Mouse (Mus musculus): ENCODE data around the gene Tm9sf3. TPM values are rescaled to one million over a fixed set of nuclear protein-coding genes. Genes with fewer than 3 reads are reported as not detected.

Tm9sf3 gene
- total and polyA plus RNA-seq, 3 experiments, result 34.3 to 114 (median 103) TPM

DNA sequence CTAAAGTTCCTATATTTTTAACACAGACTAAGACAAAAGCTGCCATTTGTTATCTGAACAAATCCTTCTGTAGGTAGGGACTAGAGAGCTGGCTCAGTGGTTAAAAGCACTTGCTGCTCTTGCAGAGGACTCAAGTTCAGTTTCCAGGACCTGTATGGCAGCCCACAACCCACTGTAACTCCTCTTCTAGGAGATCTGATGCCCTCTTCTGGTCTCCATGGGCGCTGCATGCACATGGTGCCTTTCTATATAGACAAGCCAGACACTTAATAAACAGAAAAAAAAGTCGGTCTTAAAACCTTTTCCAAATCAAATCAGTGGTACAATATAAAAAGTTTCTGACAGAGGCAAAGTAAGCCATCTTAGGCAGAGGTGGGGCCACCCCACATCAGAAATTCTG lies 5.1 kb downstream of the Tm9sf3 start:
- TF ChIP-seq ZNF384 (IDR thresholded peaks at IDR 0.05; ENCODE audit: low read depth, low read length) (peak; percentile 49), MXI1 (IDR thresholded peaks at IDR 0.05; ENCODE audit: low read depth, low read length) (peak; percentile 43; the same call in 1 of the 2 replicates), MAZ (IDR thresholded peaks at IDR 0.05; ENCODE audit: low read depth, low read length) (no peak), MYC (IDR thresholded peaks at IDR 0.05; ENCODE audit: low read depth, low read length) (peak; percentile 71; the same call in 1 of the 2 replicates), CTCF (IDR thresholded peaks at IDR 0.05 in 2 of 3, conservative IDR thresholded peaks at IDR 0.05 in 1 of 3; ENCODE audit: control insufficient read depth in 1 of 3, insufficient read depth in 1 of 3, low read depth in 2 of 3, low read length in 3 of 3, poor library complexity in 1 of 3, severe bottlenecking in 1 of 3) (peak; percentile 44 to 49 (median 47))
- peak; percentile 76 for DNase-seq (ENCODE audit: low read depth, low spot score)
- Histone ChIP-seq H3K27ac (ENCODE audit: control insufficient read depth, low read depth, low read length) (no peak overlapping the region), H3K36me3 (ENCODE audit: control insufficient read depth in 1 of 2, insufficient read depth in 2 of 2, low read length in 2 of 2) (peaks cover 31 to 35% of the 10 kb centered on the region in 2 experiments), H3K27me3 (ENCODE audit: control insufficient read depth in 1 of 2, insufficient read depth in 2 of 2, low read length in 2 of 2) (no peaks in the 10 kb centered on the region), H3K9me3 (replicated peaks; ENCODE audit: insufficient read depth, low read length) (no peaks in the 10 kb centered on the region), H3K79me2 (ENCODE audit: control insufficient read depth, insufficient read depth, low read length, poor library complexity) (peaks cover 60% of the 10 kb centered on the region), H3K9ac (ENCODE audit: control insufficient read depth, low read depth, low read length, poor library complexity, severe bottlenecking) (no peak overlapping the region), H3K4me3 (ENCODE audit: control insufficient read depth in 1 of 2, insufficient read depth in 1 of 2, low read depth in 2 of 2, low read length in 2 of 2) (no peak overlapping the region), H3K4me1 (ENCODE audit: control insufficient read depth in 1 of 2, insufficient read depth in 2 of 2, low read length in 2 of 2) (peaks cover 6 to 16% of the 10 kb centered on the region in 2 experiments)

DNA sequence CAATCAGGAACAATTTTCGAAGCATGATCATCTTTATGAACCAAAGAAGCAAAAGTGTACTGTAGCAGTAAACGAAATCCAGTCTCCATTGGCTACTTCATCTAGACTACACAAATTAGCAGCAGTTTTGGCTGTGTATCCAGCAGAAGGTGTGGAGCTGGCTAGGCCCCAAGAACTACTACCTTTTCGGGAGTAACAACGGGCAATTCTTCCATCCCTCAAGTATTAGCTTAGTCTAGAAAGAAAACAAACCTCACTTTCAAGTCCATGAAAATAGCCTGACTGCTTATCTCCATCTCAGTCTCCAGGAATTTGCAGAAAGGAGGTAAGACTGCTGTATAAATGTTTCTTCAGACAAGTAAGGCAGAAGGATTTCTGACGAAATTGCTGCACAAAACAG lies 9.2 kb downstream of the Tm9sf3 start:
- DNase-seq (ENCODE audit: low read depth, low spot score), result no peak
- TF ChIP-seq SMC3 (IDR thresholded peaks at IDR 0.05; ENCODE audit: low read depth, low read length), result no peak
- TF ChIP-seq MAFK (IDR thresholded peaks at IDR 0.05; ENCODE audit: borderline replicate concordance, low read depth, low read length), result no peak
- TF ChIP-seq CHD2 (IDR thresholded peaks at IDR 0.05; ENCODE audit: low read length), result no peak
- no peak for TF ChIP-seq TCF12 (IDR thresholded peaks at IDR 0.05; ENCODE audit: low read depth, low read length)
- TF ChIP-seq E2F4 (IDR thresholded peaks at IDR 0.05; ENCODE audit: borderline replicate concordance, low read depth, low read length), result no peak
- no peak for TF ChIP-seq RAD21 (IDR thresholded peaks at IDR 0.05; ENCODE audit: low read depth, low read length)
- TF ChIP-seq MYC (IDR thresholded peaks at IDR 0.05; ENCODE audit: low read depth, low read length), result no peak
- no peak for TF ChIP-seq TAL1 (IDR thresholded peaks at IDR 0.05; ENCODE audit: low read length)
- TF ChIP-seq GATA1 (IDR thresholded peaks at IDR 0.05; ENCODE audit: low read depth, low read length), result no peak
- no peak for TF ChIP-seq NRF1 (IDR thresholded peaks at IDR 0.05; ENCODE audit: insufficient read depth, low read depth, low read length, poor library complexity, severe bottlenecking)
- TF ChIP-seq ETS1 (IDR thresholded peaks at IDR 0.05; ENCODE audit: low read depth, low read length), result no peak
- TF ChIP-seq USF2 (IDR thresholded peaks at IDR 0.05; ENCODE audit: borderline replicate concordance in 1 of 2, insufficient read depth in 1 of 2, low read depth in 1 of 2, low read length in 2 of 2), result no peak
- no peak for TF ChIP-seq EP300 (IDR thresholded peaks at IDR 0.05; ENCODE audit: low read depth in 1 of 2, low read length in 2 of 2)
- peaks cover 11 to 33% of the 10 kb centered on the region in 2 experiments for H3K36me3 ChIP-seq (ENCODE audit: control insufficient read depth in 1 of 2, insufficient read depth in 2 of 2, low read length in 2 of 2)
- H3K27ac ChIP-seq (ENCODE audit: control insufficient read depth, low read depth, low read length), result no peak overlapping the region
- no peak overlapping the region for H3K9ac ChIP-seq (ENCODE audit: control insufficient read depth, low read depth, low read length, poor library complexity, severe bottlenecking)
- peaks cover 32% of the 10 kb centered on the region for H3K79me2 ChIP-seq (ENCODE audit: control insufficient read depth, insufficient read depth, low read length, poor library complexity)
- peaks cover 0 to 4% of the 10 kb centered on the region in 2 experiments; a peak in 1 of 4 replicates for H3K4me1 ChIP-seq (ENCODE audit: control insufficient read depth in 1 of 2, insufficient read depth in 2 of 2, low read length in 2 of 2)
- no peaks in the 10 kb centered on the region for H3K9me3 ChIP-seq (replicated peaks; ENCODE audit: insufficient read depth, low read length)
- H3K27me3 ChIP-seq (ENCODE audit: control insufficient read depth in 1 of 2, insufficient read depth in 2 of 2, low read length in 2 of 2), result no peaks in the 10 kb centered on the region
- no peak overlapping the region for H3K4me3 ChIP-seq (ENCODE audit: control insufficient read depth in 1 of 2, insufficient read depth in 1 of 2, low read depth in 2 of 2, low read length in 2 of 2)
